Mouse (Mus musculus) lung, postnatal 0 days (tissue): ENCODE measurements around the gene Irgm1. TPM values are rescaled to one million over a fixed set of nuclear protein-coding genes. Genes with fewer than 3 reads are reported as not detected.
A peak's percentile ranks its signal among the peaks of the same experiment; 100 is the strongest.

Source experiments
- ATAC-seq: fragments of 200-750 bp; cut with Nextera tagmentation; 2 replicates; pipeline ENCODE4 v1.8.0; 2017; ENCODE audit warnings: moderate library complexity
- DNase-seq: peaks from one replicate; pipeline ENCODE4 v3.0.0-alpha.2; 2016; ENCODE audit warnings: low spot score
- H3K27ac ChIP-seq: fragments of 300-500 bp; sonication (generic); 2 replicates; pipeline ENCODE4 v1.5.1; 2014; ENCODE audit warnings: antibody characterized with exemption, mild to moderate bottlenecking, low read length, mixed read lengths
- H3K27me3 ChIP-seq: fragments of 300-500 bp; sonication (generic); replicated peaks from 2 replicates; pipeline ENCODE4 v1.6.1; 2014; ENCODE audit warnings: low read length, mixed read lengths; ENCODE audit not compliant: insufficient read depth
- H3K36me3 ChIP-seq: fragments of 300-500 bp; sonication (generic); 2 replicates; pipeline ENCODE4 v1.6.1; 2014; ENCODE audit warnings: low read length, mixed read lengths; ENCODE audit not compliant: insufficient read depth
- H3K4me1 ChIP-seq: fragments of 300-500 bp; sonication (generic); 2 replicates; pipeline ENCODE4 v1.6.1; 2014; ENCODE audit warnings: antibody characterized with exemption, low read depth, low read length, mixed read lengths; ENCODE audit not compliant: insufficient read depth
- H3K4me2 ChIP-seq: fragments of 300-500 bp; sonication (generic); replicated peaks from 2 replicates; pipeline ENCODE4 v1.6.1; 2014; ENCODE audit warnings: low read depth, mild to moderate bottlenecking, low read length, moderate library complexity, mixed read lengths
- H3K4me3 ChIP-seq: fragments of 300-500 bp; sonication (generic); 2 replicates; pipeline ENCODE4 v1.5.1; 2014; ENCODE audit warnings: low read depth, low read length
- H3K9ac ChIP-seq: fragments of 300-500 bp; sonication (generic); replicated peaks from 2 replicates; pipeline ENCODE4 v1.6.1; 2014; ENCODE audit warnings: low read depth, mild to moderate bottlenecking
- H3K9me3 ChIP-seq: fragments of 300-500 bp; sonication (generic); 2 replicates; pipeline ENCODE4 v1.6.1; 2016; ENCODE audit warnings: low read length, mixed read lengths
- CTCF ChIP-seq: IDR thresholded peaks from 2 replicates; pipeline ENCODE4 v1.5.1; 2016; ENCODE audit warnings: antibody characterized with exemption, mild to moderate bottlenecking
- EP300 ChIP-seq: IDR thresholded peaks from 2 replicates; pipeline ENCODE4 v1.6.1; 2016; ENCODE audit warnings: antibody characterized with exemption, mild to moderate bottlenecking, control low read depth
- WGBS: fragments of 180-500 bp; shearing (Covaris S2); extraction: QIAGEN DNeasy Blood & Tissue Kit; methylation state at CpG from one replicate; pipeline ENCODE4 v1.1.7; 2014; 5-methylcytosine and 5-hydroxymethylcytosine counted together
- polyA plus RNA-seq: library from polyadenylated mRNA; unstranded; fragments of >200 nt; fragmentation: Nextera tagmentation; extraction: Ambion mirVana; gene quantifications from 2 replicates; pipeline ENCODE4 v1.2.1, GENCODE M21; 2015

Gene Irgm1
- polyA plus RNA-seq, 1 experiment from 2014 or later = 20.2 TPM

- H3K9ac ChIP-seq = no peak overlapping the region
- ATAC-seq (no peak), DNase-seq (no peak)
- H3K4me2 ChIP-seq = no peak overlapping the region
- H3K27ac ChIP-seq = no peak overlapping the region
- no peaks in the 10 kb centered on the region for H3K27me3 ChIP-seq
- no peaks in the 10 kb centered on the region for H3K36me3 ChIP-seq
- TF ChIP-seq EP300 = no peak
- no peak for TF ChIP-seq CTCF
- no peak overlapping the region for H3K4me3 ChIP-seq
- WGBS = 55% methylated on average over 11 of the region's 11 CpGs
- H3K4me1 ChIP-seq = no peaks in the 10 kb centered on the region; the same call in 1 of the 2 replicates
- H3K9me3 ChIP-seq = no peaks in the 10 kb centered on the region
Measured at GRCm38 (mm10) chr11:48843202-48843601, 28.3 kb downstream of the Irgm1 start.

GRCm38 (mm10) chr11:48842378-48842792, 29.1 kb downstream of the Irgm1 start:
- no peaks in the 10 kb centered on the region; the same call in 1 of the 2 replicates for H3K4me1 ChIP-seq
- H3K9me3 ChIP-seq = no peaks in the 10 kb centered on the region
- no peak overlapping the region for H3K9ac ChIP-seq
- H3K27ac ChIP-seq = no peak overlapping the region
- H3K36me3 ChIP-seq = no peaks in the 10 kb centered on the region
- no peak overlapping the region for H3K4me3 ChIP-seq
- no peak overlapping the region for H3K4me2 ChIP-seq
- 67% methylated on average over 4 of the region's 4 CpGs for WGBS
- H3K27me3 ChIP-seq = no peaks in the 10 kb centered on the region
- TF ChIP-seq CTCF (no peak), EP300 (no peak)
- no peak for DNase-seq
- ATAC-seq = peak; percentile 12; the same call in 1 of the 2 replicates

GRCm38 (mm10) chr11:48841213-48841612, 30.3 kb downstream of the Irgm1 start:
- no peaks in the 10 kb centered on the region for H3K36me3 ChIP-seq
- H3K4me3 ChIP-seq = no peak overlapping the region
- no peak for ATAC-seq
- no peaks in the 10 kb centered on the region for H3K27me3 ChIP-seq
- WGBS = 83% methylated on average over 5 of the region's 5 CpGs
- H3K4me2 ChIP-seq = no peak overlapping the region
- TF ChIP-seq EP300 (no peak), CTCF (no peak)
- DNase-seq = no peak
- H3K9ac ChIP-seq = no peak overlapping the region
- H3K27ac ChIP-seq = no peak overlapping the region
- no peaks in the 10 kb centered on the region for H3K9me3 ChIP-seq
- peaks cover 4% of the 10 kb centered on the region; the same call in 1 of the 2 replicates for H3K4me1 ChIP-seq

GRCm38 (mm10) chr11:48840805-48841204, 30.7 kb downstream of the Irgm1 start:
- ATAC-seq = no peak
- Histone ChIP-seq H3K27ac (no peak overlapping the region), H3K36me3 (no peaks in the 10 kb centered on the region), H3K4me3 (no peak overlapping the region), H3K4me2 (no peak overlapping the region), H3K9me3 (no peaks in the 10 kb centered on the region), H3K27me3 (no peaks in the 10 kb centered on the region), H3K9ac (no peak overlapping the region), H3K4me1 (peaks cover 4% of the 10 kb centered on the region; the same call in 1 of the 2 replicates)
- TF ChIP-seq EP300 (no peak), CTCF (no peak)
- DNase-seq = no peak

GRCm38 (mm10) chr11:48838879-48839680, 32.4 kb downstream of the Irgm1 start:
- 75% methylated on average over 10 of the region's 10 CpGs for WGBS
- no peak for DNase-seq
- no peak for ATAC-seq
- H3K4me3 ChIP-seq = no peak overlapping the region
- TF ChIP-seq CTCF (no peak), EP300 (no peak)
- no peaks in the 10 kb centered on the region for H3K36me3 ChIP-seq
- no peaks in the 10 kb centered on the region for H3K27me3 ChIP-seq
- no peaks in the 10 kb centered on the region for H3K9me3 ChIP-seq
- no peak overlapping the region for H3K27ac ChIP-seq
- H3K4me2 ChIP-seq = no peak overlapping the region
- H3K4me1 ChIP-seq = peaks cover 4% of the 10 kb centered on the region; the same call in 1 of the 2 replicates
- H3K9ac ChIP-seq = no peak overlapping the region

- under 1% methylated on average over 16 of the region's 16 CpGs for WGBS
- H3K9me3 ChIP-seq = no peaks in the 10 kb centered on the region
- H3K4me3 ChIP-seq = peak overlapping the region; percentile 85
- TF ChIP-seq EP300 = no peak
- no peak for TF ChIP-seq CTCF
- no peak overlapping the region for H3K27ac ChIP-seq
- no peaks in the 10 kb centered on the region for H3K27me3 ChIP-seq
- peak overlapping the region; percentile 29; the same call in 1 of the 2 replicates for H3K9ac ChIP-seq
- H3K4me2 ChIP-seq = peak overlapping the region; percentile 92
- ATAC-seq = peak; percentile 18; the same call in 1 of the 2 replicates
- peak; percentile 53 for DNase-seq
- H3K4me1 ChIP-seq = peaks cover 4% of the 10 kb centered on the region; the same call in 1 of the 2 replicates
- no peaks in the 10 kb centered on the region for H3K36me3 ChIP-seq
Measured at GRCm38 (mm10) chr11:48838181-48838797, 33.2 kb downstream of the Irgm1 start.
